Mouse (Mus musculus) right cerebral cortex, postnatal 10 days (tissue): Measurements from ENCODE around the gene Aff1.

Source experiments
- DNase-seq, 2 experiments: peaks; one replicate each; pipeline ENCODE4 v3.0.0; 2021; ENCODE audit warnings: low spot score in 2 of 2

Aff1 gene

DNA sequence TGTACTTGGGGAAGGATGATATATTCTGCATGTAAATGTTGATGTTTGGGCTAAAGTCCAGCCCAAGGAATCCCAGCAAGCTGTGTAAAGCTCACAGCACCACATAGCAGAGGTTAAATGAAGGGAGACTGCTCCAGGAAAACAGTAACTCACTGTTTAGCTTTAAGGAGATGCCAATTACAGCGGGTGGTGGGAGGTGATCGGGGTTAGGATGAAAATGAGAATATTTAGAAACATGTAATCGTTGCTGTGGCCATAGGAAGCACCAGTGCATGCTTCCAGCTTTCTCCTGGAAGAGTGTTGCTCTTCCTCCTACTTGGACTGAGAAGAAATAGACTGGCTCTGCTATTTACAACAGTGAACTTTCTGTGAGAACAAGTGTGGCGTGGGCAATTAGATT lies 80.1 kb downstream of the Aff1 start:
- no peak for DNase-seq

DNA sequence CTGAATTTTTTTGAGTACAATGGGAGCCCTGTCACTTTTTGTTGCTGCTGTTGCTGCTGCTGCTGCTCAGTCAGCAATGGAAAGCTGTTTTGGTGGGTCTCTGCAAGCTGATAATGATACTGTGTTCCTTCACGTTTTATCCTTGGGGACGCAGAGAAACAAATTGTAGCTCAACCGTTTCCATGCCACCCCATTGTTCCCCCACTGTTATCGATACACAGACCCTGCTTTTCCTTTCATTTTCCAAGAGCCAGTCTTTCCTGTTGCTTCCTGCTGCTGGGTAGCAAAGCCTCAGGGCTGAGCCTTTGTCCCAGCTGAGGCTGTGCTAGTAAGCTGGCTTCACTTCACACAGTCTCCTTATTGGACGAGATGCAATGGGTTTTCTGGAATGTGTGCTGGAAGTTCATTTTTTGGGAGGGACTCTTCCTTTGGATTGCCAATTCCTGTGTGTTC lies 81.0 kb downstream of the Aff1 start:
- peak; percentile 47 to 49 for DNase-seq

DNA sequence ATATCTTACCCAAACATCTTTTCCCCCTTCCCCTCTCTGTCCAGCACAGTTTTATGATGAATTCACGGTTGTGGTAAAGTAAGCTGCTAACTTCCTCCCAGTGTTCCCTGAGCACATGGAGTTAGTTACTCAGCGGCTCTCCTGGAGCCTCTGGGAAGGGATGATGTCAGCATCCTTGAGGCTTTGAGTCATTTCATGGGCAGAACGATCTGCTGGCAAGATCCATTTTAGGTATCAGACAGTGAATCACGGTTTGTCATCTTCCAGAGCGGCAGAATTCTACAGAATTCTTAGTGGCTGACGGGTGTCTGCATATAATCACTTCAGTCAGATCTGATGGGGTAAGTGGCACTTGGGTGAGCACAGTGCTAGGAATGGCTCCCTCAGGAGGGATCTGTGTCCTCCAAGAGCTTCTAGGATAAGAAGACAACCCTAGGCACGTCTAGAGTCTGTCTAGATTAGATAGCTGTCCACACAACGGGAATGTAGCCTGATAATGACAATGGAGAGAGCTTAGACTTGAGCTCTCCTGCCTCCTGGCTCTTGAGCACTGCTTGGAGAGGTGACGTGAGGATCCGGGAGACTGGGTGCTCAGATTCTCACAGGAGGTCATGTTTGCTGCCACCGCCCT lies 82.6 kb downstream of the Aff1 start:
- DNase-seq, result no peak

DNA sequence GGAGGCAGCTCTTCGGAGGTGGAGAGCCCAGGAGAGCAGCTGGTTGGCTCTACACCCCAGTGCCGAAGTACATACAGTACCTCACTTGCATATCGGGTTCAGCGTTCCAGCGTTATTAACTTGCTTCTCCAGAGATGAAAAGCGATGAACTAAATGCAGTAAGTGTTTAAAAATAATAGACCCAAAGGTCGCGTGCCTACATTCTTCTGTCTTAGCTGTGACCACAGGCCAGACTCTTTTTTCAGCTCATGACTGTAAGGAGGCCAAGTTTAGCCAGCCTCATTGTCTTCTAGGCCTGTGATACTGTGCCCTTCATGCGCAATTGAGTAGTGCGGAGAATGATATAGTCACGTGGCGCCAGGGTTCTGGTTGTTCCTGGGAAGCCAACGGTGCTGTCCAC lies 83.3 kb downstream of the Aff1 start:
- no peak for DNase-seq

DNA sequence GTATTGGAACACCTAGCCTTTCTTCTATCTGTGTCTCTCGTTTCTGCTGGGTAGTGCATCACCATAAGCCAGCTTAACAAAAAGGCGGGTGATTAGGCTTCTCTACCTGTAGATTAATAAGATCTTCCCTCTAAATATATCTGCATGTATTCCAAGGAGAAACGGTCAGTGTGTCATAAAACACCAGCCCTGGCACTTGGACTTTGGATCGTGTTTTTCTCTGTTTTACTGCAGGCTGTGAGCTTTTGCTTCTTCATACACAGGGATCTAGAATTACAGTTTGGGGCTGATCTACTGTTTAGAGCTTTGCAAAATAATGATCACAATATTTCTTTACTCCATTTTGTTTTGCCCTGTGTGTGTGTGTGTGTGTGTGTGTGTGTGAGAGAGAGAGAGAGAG lies 84.7 kb downstream of the Aff1 start:
- DNase-seq, result no peak

DNA sequence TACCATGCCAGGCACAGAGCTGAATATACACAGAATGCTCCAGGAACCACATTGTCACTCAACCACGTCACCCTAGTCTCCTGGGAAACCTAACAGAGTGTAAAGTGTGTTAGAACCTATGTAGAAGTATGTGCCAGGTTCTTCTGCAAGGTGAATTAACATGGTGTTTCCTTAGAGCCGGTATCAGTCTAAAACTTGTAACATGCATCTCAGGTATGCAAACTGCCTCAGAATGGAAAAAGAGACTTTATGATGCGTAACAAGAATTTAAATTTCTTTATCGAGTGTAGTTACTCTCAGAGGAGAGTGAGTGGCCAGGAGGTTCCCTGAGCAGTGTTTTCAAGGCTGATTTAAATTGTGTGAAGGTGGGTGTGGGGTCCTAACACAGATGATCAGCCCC lies 85.3 kb downstream of the Aff1 start:
- no peak for DNase-seq

DNA sequence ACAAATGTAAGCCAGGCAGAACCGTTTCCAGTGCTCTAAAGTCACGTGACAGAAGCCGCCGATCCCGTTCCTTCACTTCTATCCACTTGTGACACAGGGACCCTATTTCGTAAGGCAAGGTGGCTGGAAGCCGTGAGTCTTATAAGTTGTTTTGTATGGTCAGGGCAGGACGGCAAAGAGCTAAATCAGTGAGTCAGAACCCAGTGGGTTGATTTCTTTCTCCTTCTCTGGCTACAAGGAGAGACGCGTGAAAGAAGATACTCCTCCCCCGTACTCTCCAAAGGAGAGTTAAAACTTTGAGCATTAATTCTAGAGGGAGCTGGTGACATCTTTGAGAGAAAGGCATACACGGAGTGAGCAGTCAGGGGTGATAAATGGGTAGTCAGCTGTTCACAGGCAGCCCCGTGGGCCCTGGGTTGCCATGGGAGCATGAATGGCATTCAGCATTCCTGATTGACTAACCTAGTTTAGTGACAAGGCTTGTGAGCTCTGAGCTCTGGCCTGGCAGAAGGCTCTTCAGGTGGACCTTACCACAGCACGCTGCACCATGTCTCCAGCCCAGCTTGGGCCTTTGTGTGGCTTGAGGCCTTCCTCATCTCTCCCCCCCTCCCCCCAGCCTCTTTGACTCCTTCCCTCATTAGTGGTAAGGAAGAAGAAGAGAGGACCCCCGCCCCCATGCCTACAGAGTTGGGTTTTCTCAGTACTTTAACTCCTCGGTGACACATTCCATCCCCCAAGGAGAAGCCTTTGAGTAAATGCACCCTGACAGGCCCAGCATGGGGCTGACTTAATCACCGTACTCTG lies 86.3 kb downstream of the Aff1 start:
- DNase-seq, result peak; percentile 63 to 67

DNA sequence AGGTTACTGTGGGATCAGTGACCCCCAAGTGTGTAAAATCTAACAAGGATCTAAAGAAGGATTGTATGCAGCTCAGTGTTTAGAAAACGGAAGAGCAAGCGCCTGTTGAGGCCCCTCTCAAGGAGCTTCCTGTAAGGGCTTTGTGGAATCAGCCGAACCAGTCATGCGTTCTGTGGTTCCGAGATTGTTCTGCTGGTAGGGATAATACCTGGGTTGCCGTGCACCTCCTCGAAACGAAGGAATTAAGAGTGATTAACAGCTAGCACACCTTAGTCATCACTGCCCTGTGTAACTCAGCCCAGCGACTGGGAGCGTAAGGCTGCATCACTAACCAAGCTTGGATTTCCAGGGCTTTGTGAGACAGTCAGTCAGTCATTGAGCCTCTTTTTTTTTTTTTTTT lies 87.7 kb downstream of the Aff1 start:
- no peak for DNase-seq

DNA sequence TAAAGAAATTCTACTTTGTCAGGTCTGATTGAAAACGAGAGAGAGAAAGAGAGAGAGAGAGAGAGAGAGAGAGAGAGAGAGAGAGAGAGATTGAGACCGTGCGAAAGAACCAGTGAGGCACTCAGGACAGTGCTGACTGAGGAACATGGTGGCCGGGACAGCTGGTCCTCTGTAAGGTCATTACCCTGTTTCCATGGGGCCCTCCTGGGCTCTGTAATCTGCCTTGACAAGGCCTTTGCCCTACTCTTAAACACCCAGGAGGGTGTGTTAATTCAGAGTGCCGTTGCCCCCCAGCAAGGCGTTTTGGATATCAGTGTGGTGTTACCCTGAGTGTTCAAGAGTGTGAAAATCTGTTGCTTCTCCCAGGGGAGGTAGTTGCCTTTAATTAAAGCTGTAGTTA lies 88.1 kb downstream of the Aff1 start:
- no peak for DNase-seq

DNA sequence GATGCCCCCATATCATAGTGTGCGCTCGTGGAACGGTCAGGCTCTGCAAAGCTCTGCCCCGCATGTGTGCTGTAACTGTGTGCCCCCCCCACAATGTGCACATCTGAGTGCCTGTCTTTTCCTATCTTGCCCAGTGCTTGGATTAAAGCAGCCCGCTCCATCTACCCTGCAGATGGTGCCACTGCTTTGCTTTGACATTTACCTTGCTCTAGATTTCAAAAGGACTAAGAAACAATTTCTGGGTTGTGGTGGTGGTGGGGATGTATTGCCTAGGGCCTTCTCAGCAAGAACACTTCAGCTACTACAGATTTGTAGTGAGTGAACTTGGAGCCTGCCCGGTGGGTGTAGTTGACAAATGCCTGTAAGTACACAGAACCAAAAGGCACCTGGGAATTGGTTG lies 88.7 kb downstream of the Aff1 start:
- DNase-seq, result peak; percentile 47 to 61

DNA sequence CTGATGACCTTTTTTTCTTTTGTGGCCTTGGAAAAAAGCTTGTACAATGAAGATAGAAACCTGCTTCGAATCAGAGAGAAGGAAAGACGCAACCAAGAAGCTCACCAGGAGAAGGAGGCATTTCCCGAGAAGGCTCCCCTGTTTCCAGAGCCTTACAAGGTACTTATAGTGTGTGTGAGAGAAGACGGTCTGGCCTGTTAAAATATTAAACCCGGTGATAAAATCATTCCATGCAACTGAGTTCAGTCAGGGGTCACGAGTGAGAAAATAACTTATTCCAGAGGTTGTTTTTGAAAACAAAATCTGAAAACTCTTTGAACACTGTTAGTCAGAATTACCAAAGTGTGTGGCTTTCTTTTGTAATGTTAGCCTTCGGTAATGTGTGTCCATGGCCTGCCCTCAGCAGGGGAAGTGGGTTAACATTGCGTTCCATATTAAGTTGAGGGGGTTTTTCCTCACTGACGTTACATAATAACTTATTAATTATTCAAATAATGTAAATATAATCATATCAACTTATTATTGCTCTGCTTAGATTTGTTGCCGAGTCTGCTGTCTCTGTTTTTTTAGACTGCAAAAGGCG lies 91.0 kb downstream of the Aff1 start:
- no peak for DNase-seq

DNA sequence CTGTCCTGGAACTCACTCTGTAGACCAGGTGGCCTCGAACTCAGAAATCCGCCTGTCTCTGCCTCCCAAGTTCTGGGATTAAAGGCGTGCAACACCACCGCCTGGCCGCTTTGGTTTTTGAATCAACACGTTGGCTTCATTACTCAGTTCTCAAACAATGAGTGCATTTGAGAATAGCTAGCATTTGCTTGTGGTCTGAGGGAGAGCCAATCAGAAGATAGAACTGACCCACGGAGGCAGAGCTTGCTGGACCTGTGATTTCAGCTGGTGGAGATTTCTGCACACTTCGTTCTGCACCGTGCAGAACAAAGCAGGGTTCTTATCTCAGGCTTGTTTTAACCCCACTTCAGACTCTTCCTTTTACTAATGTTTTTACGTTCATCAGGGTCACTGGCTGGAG lies 93.9 kb downstream of the Aff1 start:
- no peak for DNase-seq

DNA sequence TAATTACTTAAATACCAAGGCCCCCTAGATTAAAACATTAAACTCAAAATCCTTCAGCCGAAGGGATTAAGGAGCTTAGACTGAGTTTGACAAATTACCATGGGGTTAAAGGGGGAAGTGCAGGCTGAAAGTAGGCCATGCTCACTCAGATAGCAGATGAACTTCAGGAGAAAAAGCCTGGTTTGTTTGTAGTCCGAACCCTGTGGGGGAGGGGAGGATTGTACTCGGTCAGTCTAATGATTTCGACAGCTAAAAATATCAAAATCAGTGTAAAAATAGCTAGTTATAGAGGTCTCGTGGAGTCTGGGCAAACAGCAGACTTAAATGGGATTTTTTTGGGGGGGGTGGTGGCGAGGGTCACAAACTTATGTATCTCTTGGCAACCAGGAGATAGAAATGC lies 96.3 kb downstream of the Aff1 start:
- no peak for DNase-seq

DNA sequence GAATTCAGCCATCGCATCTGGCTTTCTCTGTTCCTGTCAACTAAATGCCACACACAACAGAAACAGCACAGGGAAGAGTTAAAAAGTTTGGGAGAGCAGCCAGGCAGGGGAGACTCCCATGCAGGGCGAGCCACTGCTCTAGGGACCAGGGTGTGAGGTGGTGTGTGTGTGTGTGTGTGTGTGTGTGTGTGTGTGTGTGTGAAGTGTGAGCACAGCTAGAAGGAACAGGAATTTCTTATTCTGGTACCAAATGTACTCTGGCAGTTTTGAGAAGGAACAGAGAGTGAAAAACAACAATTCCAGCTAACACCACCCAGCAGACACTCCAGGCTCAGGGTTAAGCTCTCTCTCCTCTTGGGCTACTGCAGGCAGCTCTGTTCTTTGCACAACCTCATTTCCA lies 96.8 kb downstream of the Aff1 start:
- peak; percentile 42 to 50 for DNase-seq

DNA sequence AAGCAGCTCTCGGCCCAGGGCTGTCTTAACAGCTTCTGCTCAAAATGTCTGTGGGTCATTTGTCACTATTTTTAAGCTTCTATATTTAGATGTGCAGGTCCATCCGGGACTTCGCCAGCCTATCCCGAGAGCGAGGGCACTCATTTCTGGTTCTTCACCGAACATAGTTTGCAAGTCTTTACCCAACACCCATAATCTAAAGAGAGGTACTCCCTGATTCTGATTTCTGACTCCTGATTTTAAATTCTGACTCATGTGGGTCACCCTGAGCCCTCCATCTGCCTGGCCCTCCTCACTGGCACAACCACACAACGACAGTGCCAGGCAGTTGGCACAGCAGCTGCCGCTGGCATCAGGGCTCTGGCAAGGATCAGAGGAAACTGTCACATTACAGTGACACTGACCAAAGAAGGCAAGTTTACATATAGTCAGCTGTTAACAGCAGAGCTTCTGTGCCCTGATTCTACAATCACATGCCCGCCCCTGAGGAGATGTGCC lies 97.5 kb downstream of the Aff1 start:
- DNase-seq, result peak; percentile 72 to 75

DNA sequence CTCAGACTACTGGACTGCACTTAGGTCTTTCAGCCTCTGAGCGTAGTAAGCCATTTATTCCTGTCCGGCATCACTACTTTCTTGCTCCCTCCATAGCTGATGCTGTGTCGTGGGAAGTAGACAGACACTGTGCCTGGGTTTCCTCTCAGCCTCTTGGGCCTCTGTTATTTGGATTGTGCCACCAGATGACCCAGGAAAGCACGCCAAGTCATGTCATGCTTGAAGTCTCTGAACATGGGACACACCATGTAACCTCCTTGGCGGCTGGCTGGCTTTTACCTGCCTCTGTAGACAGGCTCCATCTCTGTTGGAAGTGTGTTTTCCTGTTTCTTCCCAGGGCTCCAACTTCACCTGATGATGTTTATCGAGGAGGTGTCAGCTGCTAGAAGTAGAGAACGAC lies 99.6 kb downstream of the Aff1 start:
- DNase-seq, result no peak

DNA sequence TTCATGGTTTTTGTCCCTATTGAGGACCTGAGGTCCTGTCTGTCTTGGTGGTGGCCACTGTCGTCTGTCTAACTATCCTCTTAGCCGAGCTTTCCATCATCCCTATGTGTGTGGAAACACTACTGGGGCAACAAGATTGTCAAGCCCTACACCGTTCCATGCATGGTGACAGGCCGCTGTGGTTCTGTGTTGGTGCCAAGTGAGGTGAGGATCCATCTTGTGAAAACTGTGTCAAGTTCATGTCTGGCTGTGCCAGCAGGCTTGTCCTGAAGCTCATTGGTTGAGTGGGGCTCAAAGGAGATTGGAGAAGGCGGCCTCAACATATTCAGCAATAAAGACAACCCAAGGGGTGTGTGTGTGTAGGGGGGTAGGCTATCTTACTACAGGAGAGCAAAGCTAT lies 102.9 kb downstream of the Aff1 start:
- no peak for DNase-seq

DNA sequence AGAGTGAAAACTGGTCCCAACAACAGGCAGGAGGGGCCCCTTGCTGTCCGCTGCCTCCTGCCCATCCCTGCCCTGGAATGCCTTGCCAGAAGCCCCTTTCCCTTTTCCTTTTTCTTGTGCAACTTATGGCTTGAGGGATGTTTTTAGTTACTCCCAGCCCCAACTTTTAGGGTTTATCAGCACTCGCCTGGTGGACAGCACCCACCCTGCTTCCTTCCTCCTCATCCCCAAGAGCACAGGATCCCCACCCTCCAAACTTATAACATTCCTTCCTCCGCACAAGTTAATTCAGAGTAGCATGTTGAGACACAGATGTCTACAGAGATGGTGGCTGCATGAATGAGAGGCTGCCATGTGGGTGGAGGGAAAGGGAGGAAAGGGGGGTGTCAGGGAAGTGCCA lies 103.9 kb downstream of the Aff1 start:
- no peak for DNase-seq

DNA sequence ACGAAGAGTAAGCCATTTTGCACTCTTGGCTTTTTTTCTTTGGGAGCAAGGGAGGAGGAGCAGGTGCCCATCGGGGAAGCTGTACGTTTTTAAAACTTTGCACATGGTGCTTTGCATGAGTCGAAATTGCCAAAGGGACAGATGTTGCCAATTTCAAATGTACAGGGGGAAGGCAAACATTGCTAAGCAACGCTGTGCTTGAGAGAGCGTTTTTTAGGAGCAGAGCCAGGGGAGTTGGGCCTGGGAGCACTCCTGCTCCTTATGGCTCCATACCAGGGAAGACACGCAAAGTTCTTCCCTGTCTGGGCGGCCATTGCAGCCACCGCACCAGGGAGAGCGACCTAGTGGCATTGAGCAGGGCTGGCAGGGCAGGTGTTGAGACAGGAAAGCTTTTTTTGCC lies 105.6 kb downstream of the Aff1 start:
- DNase-seq, result peak; percentile 64 to 77

DNA sequence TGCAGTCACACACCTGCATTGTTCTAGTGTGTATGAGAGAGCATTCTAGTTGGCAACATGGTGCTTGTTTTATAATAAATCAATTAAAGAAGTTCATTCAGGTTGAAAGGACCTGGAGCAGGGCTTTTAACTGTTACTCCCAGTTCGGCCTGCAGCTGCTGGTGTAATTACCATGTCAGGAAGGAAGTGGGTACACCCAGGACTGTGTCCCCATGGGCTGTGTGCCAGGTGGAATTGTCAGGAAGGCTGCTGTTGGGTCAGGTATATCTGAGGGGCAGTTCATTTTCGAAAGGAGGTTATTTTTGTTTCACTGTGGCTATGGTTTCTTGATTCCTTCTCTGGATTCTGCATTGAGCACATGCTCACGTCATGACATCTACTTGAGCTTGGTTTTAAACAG lies 107.3 kb downstream of the Aff1 start:
- DNase-seq, result no peak

DNA sequence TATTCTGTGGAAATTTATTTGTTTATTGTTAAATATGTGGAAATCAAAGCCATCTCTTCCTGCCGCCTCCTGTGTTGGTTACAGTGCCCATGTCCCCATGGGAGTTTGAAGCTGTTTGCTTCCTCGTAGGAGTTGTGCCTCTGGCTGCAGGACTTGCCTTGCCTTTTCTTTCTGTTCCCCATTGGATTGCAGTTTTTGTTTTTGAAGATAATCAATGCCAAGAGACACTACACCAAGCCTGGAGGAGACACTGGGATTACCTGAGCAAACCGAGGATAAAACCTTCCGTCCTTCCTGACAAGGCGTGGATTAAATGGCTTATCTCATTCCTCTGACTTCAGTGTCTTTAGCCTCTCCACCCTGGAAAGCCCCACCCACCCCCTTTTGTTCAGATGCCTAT lies 107.8 kb downstream of the Aff1 start:
- no peak for DNase-seq

DNA sequence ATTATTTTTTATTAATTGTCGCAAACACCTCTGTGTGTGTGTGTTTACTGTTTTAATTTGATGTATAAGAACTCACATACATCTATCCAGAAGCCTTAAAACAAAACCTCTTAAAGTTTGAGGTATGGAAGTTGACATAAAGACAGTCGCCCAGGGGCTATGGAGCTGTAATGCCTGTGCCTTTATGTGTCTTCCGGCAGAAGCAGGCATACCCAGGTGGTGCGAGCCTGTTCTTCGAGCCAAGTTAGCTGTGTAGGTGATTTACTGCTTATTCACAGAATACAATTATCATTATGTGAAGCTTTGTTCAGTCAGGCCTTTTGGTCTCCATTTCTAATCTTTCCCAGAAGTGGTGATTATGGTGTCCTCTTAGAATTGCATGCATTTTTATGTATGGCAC lies 111.2 kb downstream of the Aff1 start:
- no peak for DNase-seq
